Mouse (Mus musculus) CH12.LX (cell line): ENCODE results near the gene Trabd2b.

Experiments used
- CTCF ChIP-seq, 2 experiments: IDR thresholded peaks in 1 of 2; conservative IDR thresholded peaks in 1 of 2; 2 replicates each; pipeline ENCODE4 v1.5.1; 2011 to 2012; ENCODE audit warnings: low read depth in 2 of 2, low read length in 2 of 2, improper control_type of control experiment in 1 of 2, inconsistent platforms in 1 of 2, mild to moderate bottlenecking in 1 of 2, moderate library complexity in 1 of 2
- POLR2A ChIP-seq: IDR thresholded peaks from 2 replicates; pipeline ENCODE4 v1.6.1; 2011; ENCODE audit warnings: low read depth, mild to moderate bottlenecking, improper control_type of control experiment, low read length

DNA sequence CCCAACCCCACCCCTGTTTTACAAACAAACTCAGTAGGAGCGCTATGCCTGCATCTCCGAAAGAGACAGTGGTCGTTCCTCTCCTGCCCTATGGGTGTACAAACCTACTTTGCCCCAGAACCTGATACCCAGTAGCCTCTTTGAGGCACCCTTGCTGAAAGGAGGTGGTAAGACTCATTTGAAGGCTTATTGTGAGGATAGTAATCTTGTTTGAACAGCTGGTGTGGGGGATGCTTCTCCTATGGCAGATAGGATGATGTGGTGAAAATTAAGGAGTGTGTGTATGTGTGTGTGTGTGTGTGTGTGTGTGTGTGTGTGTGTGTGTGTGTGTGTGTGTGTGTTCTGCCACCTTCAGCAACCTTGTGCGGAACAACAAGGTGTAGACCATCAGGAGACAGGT lies 202.8 kb downstream of the Trabd2b start:
- TF ChIP-seq CTCF (conservative IDR thresholded peaks at IDR 0.05 in 1 of 2, IDR thresholded peaks at IDR 0.05 in 1 of 2; ENCODE audit: low read depth in 2 of 2, low read length in 2 of 2) = no peak
- TF ChIP-seq POLR2A = no peak
